Mouse (Mus musculus) spleen, adult 2 months (tissue): ENCODE measurements around the gene Otop2. TPM values are rescaled to one million over a fixed set of nuclear protein-coding genes. Genes with fewer than 3 reads are reported as not detected.

Source experiments
- DNase-seq, 2 experiments: peaks; one replicate each; pipeline versions ENCODE4 v3.0.0 to v3.0.0-alpha.2; 2012 to 2021; ENCODE audit warnings: low spot score in 2 of 2, low read depth in 1 of 2
- H3K27ac ChIP-seq: fragments of 200-500 bp; 2 replicates; pipeline ENCODE4 v1.5.1; 2012; ENCODE audit warnings: low read length, inconsistent platforms; ENCODE audit not compliant: insufficient read depth
- H3K27me3 ChIP-seq: fragments of 200-500 bp; 2 replicates; pipeline ENCODE4 v1.6.1; 2012; ENCODE audit warnings: mild to moderate bottlenecking, moderate library complexity, low read length, inconsistent platforms; ENCODE audit not compliant: control insufficient read depth, insufficient read depth
- H3K36me3 ChIP-seq: fragments of 200-500 bp; 2 replicates; pipeline ENCODE4 v1.6.1; 2012; ENCODE audit warnings: mild to moderate bottlenecking, low read length, inconsistent platforms; ENCODE audit not compliant: control insufficient read depth, insufficient read depth
- H3K4me1 ChIP-seq: fragments of 200-500 bp; 2 replicates; pipeline ENCODE4 v1.6.1; 2011; ENCODE audit warnings: inconsistent platforms; ENCODE audit not compliant: control insufficient read depth, insufficient read depth, insufficient read length
- H3K4me3 ChIP-seq: fragments of 200-500 bp; 2 replicates; pipeline ENCODE4 v1.5.1; 2011; ENCODE audit warnings: mild to moderate bottlenecking, inconsistent platforms; ENCODE audit not compliant: insufficient read depth, insufficient read length; ENCODE audit errors: extremely low read depth
- CTCF ChIP-seq: fragments of 200-500 bp; IDR thresholded peaks from 2 replicates; pipeline ENCODE4 v1.5.1; 2011; ENCODE audit warnings: mild to moderate bottlenecking, inconsistent platforms; ENCODE audit not compliant: insufficient read depth, insufficient read length, insufficient replicate concordance; ENCODE audit errors: extremely low read depth
- POLR2A ChIP-seq: fragments of 200-500 bp; IDR thresholded peaks from 2 replicates; pipeline ENCODE4 v1.6.1; 2011; ENCODE audit warnings: low read depth, low read length, inconsistent platforms
- WGBS: fragments of 180-500 bp; shearing (Covaris S2); methylation state at CpG from one replicate; pipeline ENCODE4 v1.1.7; 2018; 5-methylcytosine and 5-hydroxymethylcytosine counted together
- polyA plus RNA-seq: library from polyadenylated mRNA; depleted of rRNA; stranded (reverse); fragments of >200 nt; gene quantifications from 2 replicates; pipeline ENCODE4 v1.2.3, GENCODE M21; 2012; rRNA removed

Otop2 gene
- polyA plus RNA-seq, result not detected in 2 replicates

- WGBS, result 64% methylated on average over 8 of the region's 8 CpGs
- TF ChIP-seq CTCF, result no peak
- no peaks in the 10 kb centered on the region for H3K36me3 ChIP-seq
- no peaks in the 10 kb centered on the region for H3K27me3 ChIP-seq
- H3K4me1 ChIP-seq, result no peaks in the 10 kb centered on the region
- no peak within 1 kb of the TSS for H3K27ac ChIP-seq
- DNase-seq, result no peak
- H3K4me3 ChIP-seq, result no peak within 1 kb of the TSS
Observed at GRCm38 (mm10) chr11:115306863-115307262, at the start of gene Otop2. Gene Otop2 (plus strand): TSS chr11:115307163.

- 30% methylated on average over 57 of the region's 59 CpGs for WGBS
- no peak overlapping the region for H3K4me3 ChIP-seq
- H3K27ac ChIP-seq, result no peak overlapping the region
- peaks cover 5% of the 10 kb centered on the region; the same call in 1 of the 2 replicates for H3K4me1 ChIP-seq
- peaks cover 9% of the 10 kb centered on the region for H3K27me3 ChIP-seq
- no peaks in the 10 kb centered on the region for H3K36me3 ChIP-seq
- no peak for TF ChIP-seq CTCF
- no peak for TF ChIP-seq POLR2A
- no peak for DNase-seq
Observed at GRCm38 (mm10) chr11:115257775-115258510, 49.0 kb upstream of the Otop2 start.

- Histone ChIP-seq H3K27me3 (peaks cover 10% of the 10 kb centered on the region), H3K4me1 (peaks cover 5% of the 10 kb centered on the region; the same call in 1 of the 2 replicates), H3K27ac (no peak overlapping the region), H3K4me3 (no peak overlapping the region), H3K36me3 (no peaks in the 10 kb centered on the region)
- no peak for DNase-seq
- no peak for TF ChIP-seq CTCF
- TF ChIP-seq POLR2A, result no peak
- 81% methylated on average over 4 of the region's 4 CpGs for WGBS
Observed at GRCm38 (mm10) chr11:115259134-115259533, 47.8 kb upstream of the Otop2 start.

GRCm38 (mm10) chr11:115262954-115263353 is 44.0 kb upstream of the Otop2 start:
- no peak for TF ChIP-seq CTCF
- no peak for TF ChIP-seq POLR2A
- Histone ChIP-seq H3K36me3 (no peaks in the 10 kb centered on the region), H3K27ac (no peak overlapping the region), H3K27me3 (peaks cover 24% of the 10 kb centered on the region), H3K4me3 (no peak overlapping the region), H3K4me1 (peaks cover 5% of the 10 kb centered on the region; the same call in 1 of the 2 replicates)
- WGBS, result 87% methylated on average over 11 of the region's 11 CpGs
- DNase-seq, result no peak

GRCm38 (mm10) chr11:115264136-115264861 is 42.7 kb upstream of the Otop2 start:
- peaks cover 7% of the 10 kb centered on the region for H3K36me3 ChIP-seq
- H3K4me1 ChIP-seq, result peaks cover 3% of the 10 kb centered on the region; the same call in 1 of the 2 replicates
- no peak overlapping the region for H3K4me3 ChIP-seq
- H3K27me3 ChIP-seq, result peaks cover 22% of the 10 kb centered on the region
- 75% methylated on average over 7 of the region's 7 CpGs for WGBS
- TF ChIP-seq POLR2A, result no peak
- TF ChIP-seq CTCF, result no peak
- DNase-seq, result no peak
- H3K27ac ChIP-seq, result no peak overlapping the region

- H3K27ac ChIP-seq, result no peak overlapping the region
- peaks cover 3% of the 10 kb centered on the region; the same call in 1 of the 2 replicates for H3K4me1 ChIP-seq
- peaks cover 10% of the 10 kb centered on the region for H3K36me3 ChIP-seq
- TF ChIP-seq CTCF, result peak; percentile 53; the same call in 1 of the 2 replicates
- TF ChIP-seq POLR2A, result no peak
- WGBS, result 16% methylated on average over 38 of the region's 39 CpGs
- DNase-seq, result no peak
- H3K27me3 ChIP-seq, result peaks cover 22% of the 10 kb centered on the region
- H3K4me3 ChIP-seq, result no peak overlapping the region
Observed at GRCm38 (mm10) chr11:115264862-115265668, 41.9 kb upstream of the Otop2 start.
